ENCODE assay signal across 9 mouse cellular contexts in genomic region chr11:33871998-33872715, GRCm38 (mm10).
DNase-seq lines count a peak whose midpoint lies in the region; ATAC-seq lines count a peak whose summit lies in the region.
"Had no signal": no experiment of that assay in that cellular context is flagged by ENCODE, and none has a peak within 500 bp of the region (broad histone marks: within the 10 kb centered on the region; RNA-seq: fewer than 3 reads in every experiment).

No protein-coding gene starts in this region.

- H3K4me2 ChIP-seq in hindbrain, embryonic 11.5 days (replicated peaks; ENCODE audit: low read depth, low read length): no peak overlapping the region
- H3K4me2 ChIP-seq in hindbrain, embryonic 13.5 days: no peak overlapping the region
- H3K4me2 ChIP-seq in embryonic facial prominence, embryonic 15.5 days (replicated peaks): no peak overlapping the region
- H3K4me2 ChIP-seq in limb, embryonic 13.5 days (replicated peaks): no peak overlapping the region
- no peak overlapping the region for H3K4me2 ChIP-seq in stomach, embryonic 14.5 days (replicated peaks; ENCODE audit: low read depth, low read length)
- no peak overlapping the region for H3K4me2 ChIP-seq in midbrain, embryonic 11.5 days
- H3K4me2 ChIP-seq: hindbrain, embryonic 14.5 days had no signal

- no peaks in the 10 kb centered on the region for H3K36me3 ChIP-seq in hindbrain, embryonic 11.5 days (ENCODE audit: control insufficient read depth, insufficient read depth, low read length)
- H3K36me3 ChIP-seq in hindbrain, embryonic 13.5 days: no peaks in the 10 kb centered on the region
- H3K36me3 ChIP-seq in embryonic facial prominence, embryonic 15.5 days: no peaks in the 10 kb centered on the region
- H3K36me3 ChIP-seq in limb, embryonic 13.5 days: no peaks in the 10 kb centered on the region
- no peaks in the 10 kb centered on the region for H3K36me3 ChIP-seq in stomach, embryonic 14.5 days (ENCODE audit: control insufficient read depth, insufficient read depth, low read length)
- no peaks in the 10 kb centered on the region for H3K36me3 ChIP-seq in midbrain, embryonic 11.5 days (ENCODE audit: control insufficient read depth, insufficient read depth, low read length)

- H3K4me3 ChIP-seq in hindbrain, embryonic 11.5 days (ENCODE audit: low read depth, low read length): no peak overlapping the region
- H3K4me3 ChIP-seq in hindbrain, embryonic 13.5 days: no peak overlapping the region
- H3K4me3 ChIP-seq in embryonic facial prominence, embryonic 15.5 days (replicated peaks): no peak overlapping the region
- no peak overlapping the region for H3K4me3 ChIP-seq in limb, embryonic 13.5 days
- no peak overlapping the region for H3K4me3 ChIP-seq in stomach, embryonic 14.5 days (ENCODE audit: low read depth, low read length)
- no peak overlapping the region for H3K4me3 ChIP-seq in midbrain, embryonic 11.5 days (ENCODE audit: low read depth, low read length)

- no peak overlapping the region for H3K9ac ChIP-seq in hindbrain, embryonic 11.5 days (ENCODE audit: low read depth, low read length)
- no peak overlapping the region for H3K9ac ChIP-seq in hindbrain, embryonic 13.5 days
- H3K9ac ChIP-seq in embryonic facial prominence, embryonic 15.5 days: no peak overlapping the region
- no peak overlapping the region for H3K9ac ChIP-seq in limb, embryonic 13.5 days
- H3K9ac ChIP-seq in stomach, embryonic 14.5 days (replicated peaks; ENCODE audit: low read depth, low read length): no peak overlapping the region
- H3K9ac ChIP-seq in midbrain, embryonic 11.5 days (ENCODE audit: low read length): no peak overlapping the region
- H3K9ac ChIP-seq: hindbrain, embryonic 14.5 days had no signal

- WGBS in hindbrain, embryonic 11.5 days: 56% methylated on average over 9 of the region's 9 CpGs
- 55% methylated on average over 9 of the region's 9 CpGs for WGBS in hindbrain, embryonic 13.5 days
- WGBS in embryonic facial prominence, embryonic 15.5 days: 14% methylated on average over 9 of the region's 9 CpGs
- 39% methylated on average over 9 of the region's 9 CpGs for WGBS in limb, embryonic 13.5 days
- 30% methylated on average over 9 of the region's 9 CpGs for WGBS in stomach, embryonic 14.5 days
- 62% methylated on average over 9 of the region's 9 CpGs for WGBS in midbrain, embryonic 11.5 days

- H3K4me1 ChIP-seq in hindbrain, embryonic 11.5 days (replicated peaks; ENCODE audit: control insufficient read depth, insufficient read depth, low read length): no peaks in the 10 kb centered on the region
- peaks cover 27% of the 10 kb centered on the region for H3K4me1 ChIP-seq in hindbrain, embryonic 13.5 days (replicated peaks)
- H3K4me1 ChIP-seq in embryonic facial prominence, embryonic 15.5 days: peaks cover 18% of the 10 kb centered on the region; the same call in 1 of the 2 replicates
- H3K4me1 ChIP-seq in limb, embryonic 13.5 days: peaks cover 17% of the 10 kb centered on the region
- peaks cover 12% of the 10 kb centered on the region for H3K4me1 ChIP-seq in stomach, embryonic 14.5 days (ENCODE audit: control insufficient read depth, insufficient read depth, low read length)
- no peaks in the 10 kb centered on the region for H3K4me1 ChIP-seq in midbrain, embryonic 11.5 days (ENCODE audit: control insufficient read depth, insufficient read depth, low read length)

- no peaks in the 10 kb centered on the region for H3K27me3 ChIP-seq in hindbrain, embryonic 11.5 days (ENCODE audit: control insufficient read depth, insufficient read depth, low read length)
- no peaks in the 10 kb centered on the region for H3K27me3 ChIP-seq in hindbrain, embryonic 13.5 days
- H3K27me3 ChIP-seq in embryonic facial prominence, embryonic 15.5 days: no peaks in the 10 kb centered on the region; the same call in 1 of the 2 replicates
- no peaks in the 10 kb centered on the region; the same call in 1 of the 2 replicates for H3K27me3 ChIP-seq in limb, embryonic 13.5 days
- H3K27me3 ChIP-seq in stomach, embryonic 14.5 days (ENCODE audit: control insufficient read depth, insufficient read depth, low read length): no peaks in the 10 kb centered on the region
- no peaks in the 10 kb centered on the region for H3K27me3 ChIP-seq in midbrain, embryonic 11.5 days (ENCODE audit: control insufficient read depth, insufficient read depth, low read length)

- no peak for ATAC-seq in hindbrain, embryonic 11.5 days (ENCODE audit: low FRiP score)
- no peak for ATAC-seq in hindbrain, embryonic 13.5 days (ENCODE audit: low FRiP score)
- no peak; the same call in 1 of the 2 replicates for ATAC-seq in embryonic facial prominence, embryonic 15.5 days (ENCODE audit: insufficient number of reproducible peaks, low FRiP score, low TSS enrichment, low read depth)
- no peak for ATAC-seq in limb, embryonic 13.5 days (ENCODE audit: low FRiP score, low read depth)
- ATAC-seq in stomach, embryonic 14.5 days (ENCODE audit: insufficient number of reproducible peaks, insufficient read depth, low FRiP score, low read depth): 0 out of 2 replicates have a peak, but pooled peaks have one; percentile 20
- ATAC-seq in granulocyte monocyte progenitor cell, adult 5-6 weeks (replicated peaks; ENCODE audit: poor library complexity, severe bottlenecking): no peak
- ATAC-seq in midbrain, embryonic 11.5 days (ENCODE audit: low FRiP score): no peak

- no peak overlapping the region for H3K27ac ChIP-seq in hindbrain, embryonic 11.5 days (ENCODE audit: low read depth, low read length)
- no peak overlapping the region for H3K27ac ChIP-seq in hindbrain, embryonic 13.5 days
- H3K27ac ChIP-seq in embryonic facial prominence, embryonic 15.5 days (replicated peaks): peak overlapping the region; percentile 73
- 0 out of 2 replicates have a peak overlapping the region, but pooled peaks have one; percentile 0 for H3K27ac ChIP-seq in limb, embryonic 13.5 days
- H3K27ac ChIP-seq in stomach, embryonic 14.5 days (ENCODE audit: low read length): peak overlapping the region; percentile 75
- H3K27ac ChIP-seq in midbrain, embryonic 11.5 days (ENCODE audit: low read depth, low read length): no peak overlapping the region
- H3K27ac ChIP-seq: hindbrain, embryonic 14.5 days had no signal

- no peaks in the 10 kb centered on the region; the same call in 1 of the 2 replicates for H3K9me3 ChIP-seq in hindbrain, embryonic 11.5 days (ENCODE audit: control insufficient read depth, low read length)
- no peaks in the 10 kb centered on the region for H3K9me3 ChIP-seq in hindbrain, embryonic 13.5 days
- H3K9me3 ChIP-seq in embryonic facial prominence, embryonic 15.5 days (replicated peaks): 0 out of 2 replicates have a peak, but pooled peaks cover 8% of the 10 kb centered on the region
- peaks cover 12% of the 10 kb centered on the region; the same call in 1 of the 2 replicates for H3K9me3 ChIP-seq in limb, embryonic 13.5 days
- H3K9me3 ChIP-seq in stomach, embryonic 14.5 days (ENCODE audit: control insufficient read depth, low read depth, low read length): no peaks in the 10 kb centered on the region; the same call in 1 of the 2 replicates
- H3K9me3 ChIP-seq in midbrain, embryonic 11.5 days (ENCODE audit: control insufficient read depth, low read length): no peaks in the 10 kb centered on the region; the same call in 1 of the 2 replicates

- DNase-seq in hindbrain, embryonic 11.5 days (ENCODE audit: low spot score): peak; percentile 18
- no peak for DNase-seq in layer of hippocampus, postnatal 36 days
- no peak for DNase-seq in midbrain, embryonic 11.5 days (ENCODE audit: low spot score, missing footprints)

Comparison
In these comparisons a context has a peak if more than half of its experiments do, and no peak if none do; other contexts are left out.
1. H3K27ac ChIP-seq: peak in embryonic facial prominence, embryonic 15.5 days (single experiment), limb, embryonic 13.5 days (single experiment) and stomach, embryonic 14.5 days (single experiment); none in hindbrain, embryonic 11.5 days (single experiment), hindbrain, embryonic 13.5 days (single experiment) and midbrain, embryonic 11.5 days (single experiment).